Mouse (Mus musculus) ovary, postnatal 36 days (tissue): ENCODE measurements around the gene Mei1.
"Not testable (repeated sequence)": the region's sequence is repeated elsewhere in the genome, so short reads cannot be mapped to it uniquely, and the experiment has no call there.

ENCODE experiments used
- DNase-seq: peaks from one replicate; pipeline ENCODE4 v3.0.0; 2022; ENCODE audit warnings: low spot score, mixed read lengths

Mei1 gene

DNA sequence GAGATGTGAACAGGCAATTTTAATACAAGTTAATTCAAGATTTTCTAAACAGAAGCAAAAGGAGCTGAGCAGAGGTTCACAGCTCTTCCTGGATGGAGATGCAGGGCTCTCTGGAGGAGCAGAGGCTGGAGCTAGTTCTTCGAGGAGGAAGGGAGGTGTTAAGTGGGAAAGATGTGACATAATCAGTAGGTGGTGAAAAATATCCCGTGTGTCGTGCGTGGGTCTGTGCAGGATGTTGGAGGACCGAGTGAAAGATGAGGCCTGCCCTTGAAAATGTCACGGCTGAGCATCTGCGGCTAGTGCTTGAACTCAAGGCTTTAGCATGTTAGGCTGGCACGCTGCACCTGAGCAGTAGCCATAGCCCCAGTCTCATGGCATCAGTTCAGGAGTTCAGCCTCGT is 15.8 kb downstream of the Mei1 start:
- no peak for DNase-seq

GRCm38 (mm10) chr15:82086131-82086530 is 16.3 kb downstream of the Mei1 start:
- DNase-seq, result no peak

DNA sequence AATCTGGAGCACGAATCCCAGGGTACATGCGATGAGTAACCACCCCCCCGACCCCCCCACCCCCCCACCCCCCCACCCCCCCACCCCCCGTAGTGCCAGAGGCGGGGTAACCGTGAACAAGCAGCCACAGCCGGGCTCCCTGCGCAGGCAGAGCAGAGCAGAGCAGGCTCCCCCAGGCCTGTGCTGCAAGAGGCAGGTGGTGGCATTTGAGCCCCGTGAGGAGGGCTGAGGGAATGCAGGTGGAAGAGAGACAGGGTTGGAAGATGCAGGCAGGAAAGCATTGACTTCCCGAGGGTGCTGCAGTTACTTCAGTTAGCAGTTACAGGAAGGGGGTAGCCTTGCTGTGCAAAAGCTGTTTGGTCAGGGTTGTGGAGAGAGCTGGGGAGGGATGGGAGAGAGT is 17.5 kb downstream of the Mei1 start:
- DNase-seq, result no peak

DNA sequence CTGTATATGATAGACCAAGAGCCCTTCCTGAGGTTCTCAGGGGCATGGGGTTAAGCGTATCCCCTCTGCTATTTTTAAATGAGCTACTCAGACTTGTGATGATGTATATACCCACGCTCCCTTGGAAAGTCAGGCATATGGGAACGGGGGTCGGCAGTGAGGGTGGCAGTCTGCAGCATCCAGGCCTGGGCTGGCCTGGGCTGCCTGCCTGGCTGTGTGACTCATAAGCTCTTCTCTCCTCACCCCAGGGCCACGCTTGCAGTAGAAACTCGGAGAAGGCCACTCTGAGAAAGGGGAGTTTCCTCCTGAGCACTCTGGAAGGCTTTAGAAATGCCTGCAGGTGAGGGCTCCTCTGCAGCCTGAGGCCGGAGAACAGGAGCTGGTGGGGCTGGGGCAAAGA is 21.3 kb downstream of the Mei1 start:
- no peak for DNase-seq

- peak; percentile 55 for DNase-seq
Measured at GRCm38 (mm10) chr15:82106953-82107555, 37.3 kb downstream of the Mei1 start.

DNA sequence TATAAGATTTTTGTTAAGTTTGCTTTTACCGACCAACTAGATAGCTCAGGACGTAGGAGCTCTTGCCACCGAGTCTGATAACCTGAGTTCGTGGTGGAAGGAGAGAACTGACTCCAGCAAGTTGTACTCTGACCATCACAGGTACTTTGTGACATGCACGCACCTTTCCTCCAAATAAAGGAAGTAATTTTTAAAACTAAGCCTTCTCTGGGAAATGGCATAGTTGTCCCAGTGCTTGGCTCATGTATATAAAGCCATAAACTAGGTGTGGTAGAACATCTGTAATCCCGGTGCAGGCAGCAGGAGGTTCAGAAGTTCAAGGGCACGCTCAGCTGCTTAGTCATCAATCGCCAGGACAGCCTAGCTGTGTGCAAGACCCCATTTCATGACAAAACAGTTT is 50.7 kb downstream of the Mei1 start:
- no peak for DNase-seq

GRCm38 (mm10) chr15:82126690-82127089 is 56.9 kb downstream of the Mei1 start:
- not testable (repeated sequence) for DNase-seq

DNA sequence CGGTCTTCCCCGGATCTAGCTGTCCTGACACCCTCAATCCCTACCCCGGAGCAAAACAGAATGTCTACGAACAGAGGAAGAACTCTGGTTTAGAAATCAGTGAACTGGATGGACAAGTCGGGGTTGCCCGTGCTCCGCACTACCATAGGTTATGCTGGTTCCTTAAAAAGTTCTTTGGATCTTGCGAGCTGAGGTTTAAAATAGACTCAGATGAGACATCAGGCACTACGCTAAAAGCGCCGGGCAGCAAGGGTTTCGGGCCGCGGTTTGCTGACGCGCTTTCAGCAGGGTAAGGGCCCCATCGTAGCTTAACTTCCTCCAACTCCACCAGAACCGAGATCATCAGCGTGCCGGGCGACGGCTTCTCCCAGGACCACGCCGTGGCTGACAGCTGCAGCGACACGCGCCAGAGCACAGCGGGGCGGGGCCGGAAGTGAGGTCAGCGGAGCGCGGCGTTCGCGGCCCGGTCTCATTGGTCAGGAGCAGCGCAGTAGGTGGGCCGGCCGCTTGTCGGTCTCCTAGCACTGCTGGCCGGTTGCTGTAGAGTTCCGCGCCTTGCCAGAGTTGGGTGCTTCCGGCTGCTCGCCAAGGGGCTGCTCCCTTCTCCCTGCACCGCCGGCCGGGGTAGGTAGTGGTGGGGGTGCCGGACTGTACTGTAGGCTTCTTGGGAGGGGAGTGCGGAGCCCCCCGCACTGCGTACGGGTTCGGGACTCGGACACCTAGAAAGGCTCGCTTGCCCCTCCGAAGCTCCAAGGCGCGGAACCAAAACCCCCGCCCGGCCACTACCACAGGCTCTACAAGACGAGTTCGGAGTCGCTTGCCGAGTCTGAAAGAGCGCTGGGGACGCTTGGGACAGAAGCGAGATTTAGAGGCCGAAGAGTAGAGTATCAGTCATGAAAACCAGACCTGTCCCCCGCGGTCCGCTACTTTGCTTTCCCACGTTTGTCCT is 57.9 kb downstream of the Mei1 start, which contains the start of gene Ccdc134:
TSS of gene Ccdc134 (plus strand) at position 497 of the 949 bp plus-strand sequence.
- DNase-seq, result peak; percentile 95

DNA sequence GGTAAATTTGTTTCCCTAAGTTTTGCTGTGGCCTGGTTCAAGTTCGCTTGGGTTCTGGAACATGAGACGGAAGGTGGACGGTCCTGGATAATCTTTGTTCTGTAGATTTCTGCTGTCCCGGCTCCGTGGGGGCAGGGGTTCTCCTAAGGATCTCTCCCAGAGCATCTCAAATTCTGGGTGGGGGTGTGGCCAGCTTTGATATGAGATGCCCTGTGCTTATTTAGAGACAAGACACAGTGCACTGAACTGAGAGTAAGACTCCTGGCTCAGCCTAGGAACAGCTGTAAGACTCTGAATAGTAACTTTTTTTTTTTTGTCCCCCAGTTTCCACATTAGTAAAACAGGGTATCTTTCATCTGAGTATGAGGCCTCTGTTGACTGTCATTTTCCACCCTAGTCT is 58.6 kb downstream of the Mei1 start:
- no peak for DNase-seq

DNA sequence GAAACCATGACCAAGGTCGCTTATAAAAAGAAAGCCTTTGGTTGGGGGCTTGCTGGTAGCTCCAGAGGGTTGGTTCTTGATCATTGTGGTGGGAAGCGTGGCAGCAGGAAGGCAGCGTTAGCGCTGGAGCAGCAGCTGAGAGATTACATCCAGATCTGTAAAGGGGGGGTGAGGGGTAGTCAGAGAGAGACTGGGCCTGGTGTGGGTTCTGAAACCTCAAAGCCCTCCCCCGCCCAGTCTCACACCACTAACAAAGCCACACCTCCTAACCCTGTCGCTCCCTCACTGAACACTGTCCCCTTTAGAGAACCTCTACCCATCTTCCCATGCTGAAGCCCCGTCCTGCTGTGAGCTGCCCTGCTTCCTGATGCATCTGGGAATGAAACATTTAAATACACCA is 60.8 kb downstream of the Mei1 start:
- DNase-seq, result no peak

DNA sequence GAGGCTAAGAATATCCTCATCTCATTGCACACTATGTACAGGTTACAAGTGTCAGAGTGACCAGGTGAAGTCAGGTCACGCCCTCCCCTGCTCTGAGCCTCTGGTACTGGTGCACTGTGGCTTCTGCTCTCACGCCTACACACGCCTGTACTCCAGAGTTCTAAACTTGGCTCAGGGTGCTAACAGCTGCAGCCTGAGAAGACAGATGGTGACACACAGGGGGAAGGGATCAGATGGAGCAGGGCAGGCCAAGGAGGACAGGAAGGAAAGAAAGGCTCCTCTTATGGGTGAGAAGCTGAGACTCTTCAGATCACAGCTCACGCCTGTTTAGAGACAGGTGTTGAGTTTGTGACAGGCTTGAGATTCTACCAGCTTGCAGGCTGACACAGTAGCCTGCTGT is 65.6 kb downstream of the Mei1 start:
- no peak for DNase-seq

DNA sequence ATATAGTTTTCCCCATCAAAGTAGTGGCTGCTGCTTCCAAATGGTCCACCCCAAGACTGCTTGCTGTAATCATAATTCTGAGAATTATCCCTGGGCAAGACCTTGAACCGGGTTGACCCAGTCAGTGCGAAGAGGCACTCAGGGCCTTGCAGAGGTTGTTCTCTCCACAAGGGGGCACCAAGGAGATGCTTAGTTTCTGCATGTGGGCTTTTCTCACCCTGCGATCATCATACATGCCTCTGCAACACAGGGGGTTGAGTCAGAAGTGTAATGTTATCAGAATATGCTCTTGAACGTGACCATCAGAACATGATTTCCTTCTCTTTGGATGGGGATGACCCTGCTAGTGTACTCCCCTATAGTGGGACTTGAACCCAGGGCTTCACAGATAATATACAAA is 68.8 kb downstream of the Mei1 start:
- DNase-seq, result peak; percentile 52

GRCm38 (mm10) chr15:82139196-82139595 is 69.4 kb downstream of the Mei1 start:
- DNase-seq, result no peak

DNA sequence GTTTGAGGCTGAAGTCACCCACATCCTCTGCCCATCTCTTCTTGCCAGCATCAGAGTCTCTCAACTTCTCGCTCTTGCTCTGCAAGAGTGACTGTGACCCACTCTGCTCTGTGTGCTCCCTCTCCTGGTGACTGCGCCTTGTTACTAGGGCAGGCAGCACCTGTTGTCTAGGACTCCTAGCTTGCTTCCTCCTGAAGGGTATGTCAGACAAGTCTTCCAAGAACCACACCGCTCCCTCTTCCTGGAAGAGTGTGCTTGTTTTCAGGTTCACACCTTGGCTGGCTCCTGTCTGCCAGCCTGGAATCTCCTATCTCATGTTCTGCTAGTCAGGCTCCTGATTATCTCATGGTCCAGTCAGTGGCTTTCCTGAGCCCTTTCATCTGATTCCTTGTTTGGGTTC is 70.6 kb downstream of the Mei1 start:
- DNase-seq, result no peak

DNA sequence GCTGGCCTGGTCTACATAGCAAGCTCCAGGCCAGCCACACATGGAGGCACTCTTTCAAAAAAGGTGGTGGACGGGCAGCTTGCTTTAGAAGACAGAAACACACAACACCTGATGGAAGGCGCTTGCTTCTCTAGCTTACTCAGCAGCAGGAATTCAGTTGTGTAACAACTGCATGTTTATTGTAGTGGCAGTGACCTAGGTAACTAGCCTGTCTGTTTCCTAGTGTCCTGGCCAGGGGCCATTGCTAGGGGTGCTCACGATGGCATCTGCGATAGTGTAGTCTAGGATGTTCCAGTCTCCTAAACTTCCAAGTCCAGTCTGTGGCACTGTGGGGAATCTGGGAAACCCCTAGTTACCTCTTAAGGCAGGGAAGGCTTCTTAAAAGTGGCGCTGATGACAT is 74.4 kb downstream of the Mei1 start:
- DNase-seq, result no peak

DNA sequence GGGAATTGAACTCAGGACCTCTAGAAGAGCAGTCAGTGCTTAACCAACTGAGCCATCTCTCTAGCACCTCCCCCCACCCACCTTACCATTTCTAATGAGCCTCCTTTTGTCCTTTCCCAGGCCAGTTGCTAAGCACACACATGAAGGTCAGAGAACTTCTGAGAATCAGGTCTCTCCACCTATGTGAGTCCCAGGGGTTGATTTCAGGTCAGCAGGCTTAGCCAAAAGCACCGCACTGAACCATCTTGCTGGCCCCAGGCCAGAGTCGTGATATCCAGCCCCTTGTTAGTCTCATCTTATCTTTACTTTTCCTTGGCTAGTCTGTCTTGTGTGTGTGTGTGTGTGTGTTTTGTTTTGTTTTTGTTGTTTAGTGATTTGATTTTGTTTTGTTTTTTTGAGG is 75.6 kb downstream of the Mei1 start:
- peak; percentile 30 for DNase-seq

- DNase-seq, result no peak
Measured at GRCm38 (mm10) chr15:82145851-82146769, 76.3 kb downstream of the Mei1 start.

DNA sequence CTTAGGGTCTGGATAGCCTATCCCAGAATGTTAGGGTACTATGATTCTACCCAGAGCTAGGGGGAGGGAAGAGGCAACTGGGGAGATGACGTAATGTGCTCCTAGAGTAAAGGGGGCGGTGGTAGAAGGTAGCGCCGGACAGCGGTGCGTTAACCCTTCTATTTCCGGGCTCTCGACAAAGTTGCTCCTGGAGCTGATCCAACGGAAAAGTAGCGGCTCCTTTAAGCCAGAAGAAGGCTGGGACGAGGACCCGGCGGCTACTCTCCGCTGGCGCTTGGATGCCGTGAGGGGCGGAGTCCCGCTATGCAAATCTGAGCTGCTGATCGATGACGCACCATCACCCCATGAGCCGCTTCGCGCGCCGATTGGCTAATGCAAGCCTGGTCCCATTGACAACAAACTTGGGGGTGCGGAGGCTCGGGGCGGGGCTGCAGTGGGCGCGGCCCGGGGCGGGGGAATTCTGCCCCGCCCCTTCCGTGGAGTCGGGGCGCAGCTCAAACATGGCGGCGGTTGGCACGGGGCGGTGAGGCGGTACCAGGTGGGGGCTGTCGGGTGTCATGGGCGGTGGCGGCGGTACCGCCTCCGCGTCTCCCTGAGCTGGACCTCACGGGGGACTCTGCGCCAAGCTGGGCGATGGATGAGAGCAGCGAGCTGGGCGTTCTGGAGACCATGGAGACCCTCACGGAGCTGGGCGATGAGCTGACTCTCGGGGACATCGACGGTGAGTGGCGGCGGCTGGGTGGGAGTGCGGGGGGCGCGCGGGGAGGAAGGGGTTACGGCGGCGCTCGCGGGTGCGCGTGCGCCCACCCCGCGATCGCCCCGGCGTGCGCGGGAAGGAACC is 77.2 kb downstream of the Mei1 start, which contains the start of gene Srebf2:
TSS of gene Srebf2 (plus strand) at position 412 of the 841 bp plus-strand sequence.
- DNase-seq, result peak; percentile 98

DNA sequence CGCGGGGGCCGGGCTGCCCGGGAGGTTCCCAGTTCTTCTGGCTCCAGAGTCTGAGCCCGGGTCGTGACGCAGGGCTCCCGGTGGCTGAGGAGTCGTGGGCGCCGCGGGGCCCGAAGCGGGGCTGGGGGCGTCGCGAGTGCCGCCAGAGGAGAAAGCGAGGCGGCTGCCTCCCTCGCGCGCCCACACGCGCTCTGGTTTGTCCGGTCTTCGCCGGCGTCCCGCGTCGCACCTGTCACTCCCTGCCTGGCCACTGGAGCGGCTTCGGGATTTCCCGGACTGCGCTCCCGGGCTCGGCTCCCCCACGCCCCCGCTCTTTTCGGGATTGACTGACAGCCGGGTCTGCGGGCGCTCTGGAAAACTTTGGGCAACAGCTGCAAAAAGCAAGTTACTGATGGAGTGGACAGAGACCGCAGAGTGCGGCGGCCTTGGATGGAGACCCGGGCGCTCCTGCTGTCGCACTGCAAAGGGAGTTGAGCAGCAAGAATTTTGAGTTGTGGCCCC is 77.9 kb downstream of the Mei1 start:
- peak; percentile 61 for DNase-seq

- DNase-seq, result no peak
Measured at GRCm38 (mm10) chr15:82148510-82148911, 78.7 kb downstream of the Mei1 start.

GRCm38 (mm10) chr15:82150042-82150441 is 80.2 kb downstream of the Mei1 start:
- DNase-seq, result no peak
